Mouse (Mus musculus) testis, adult 2 months (tissue): ENCODE data around the gene Gpc6. TPM values are rescaled to one million over a fixed set of nuclear protein-coding genes. Genes with fewer than 3 reads are reported as not detected.
A peak's percentile ranks its signal among the peaks of the same experiment; 100 is the strongest.

Source experiments
- H3K27ac ChIP-seq: fragments of 200-500 bp; 2 replicates; pipeline ENCODE4 v1.5.1; 2012; ENCODE audit warnings: low read depth, low read length; ENCODE audit not compliant: control insufficient read depth, insufficient read depth
- H3K27me3 ChIP-seq: fragments of 200-500 bp; 2 replicates; pipeline ENCODE4 v1.6.1; 2012; ENCODE audit warnings: mild to moderate bottlenecking, low read length, moderate library complexity; ENCODE audit not compliant: control insufficient read depth, insufficient read depth
- H3K36me3 ChIP-seq: fragments of 200-500 bp; 2 replicates; pipeline ENCODE4 v1.6.1; 2012; ENCODE audit warnings: mild to moderate bottlenecking, low read length; ENCODE audit not compliant: control insufficient read depth, insufficient read depth
- H3K4me1 ChIP-seq: fragments of 200-500 bp; 2 replicates; pipeline ENCODE4 v1.6.1; 2012; ENCODE audit warnings: low read length; ENCODE audit not compliant: control insufficient read depth, insufficient read depth
- H3K4me3 ChIP-seq: fragments of 200-500 bp; 2 replicates; pipeline ENCODE4 v1.5.1; 2012; ENCODE audit warnings: low read depth, mild to moderate bottlenecking, low read length, moderate library complexity, mixed read lengths; ENCODE audit not compliant: control insufficient read depth
- CTCF ChIP-seq: fragments of 200-500 bp; IDR thresholded peaks from 2 replicates; pipeline ENCODE4 v1.5.1; 2012; ENCODE audit warnings: low read depth, mild to moderate bottlenecking, inconsistent platforms, low read length, moderate library complexity; ENCODE audit not compliant: control insufficient read depth, insufficient read depth, insufficient replicate concordance
- POLR2A ChIP-seq: fragments of 200-500 bp; IDR thresholded peaks from 2 replicates; pipeline ENCODE4 v1.6.1; 2012; ENCODE audit warnings: low read depth, mild to moderate bottlenecking, inconsistent platforms, low read length, moderate library complexity; ENCODE audit not compliant: control insufficient read depth
- polyA plus RNA-seq: library from polyadenylated mRNA; depleted of rRNA; stranded (reverse); fragments of >200 nt; gene quantifications from 2 replicates; pipeline ENCODE4 v1.2.3, GENCODE M21; 2012; rRNA removed

Gene Gpc6
- polyA plus RNA-seq, result 0.35 and 0.63 TPM in 2 replicates

GRCm38 (mm10) chr14:116924876-116925601 lies at the start of gene Gpc6:
Gene Gpc6 (plus strand): TSS chr14:116925315.
- no peaks in the 10 kb centered on the region for H3K36me3 ChIP-seq
- no peaks in the 10 kb centered on the region for H3K27me3 ChIP-seq
- H3K4me3 ChIP-seq, result peak within 1 kb of the TSS; percentile 61
- peaks cover 14% of the 10 kb centered on the region for H3K4me1 ChIP-seq
- no peak within 1 kb of the TSS for H3K27ac ChIP-seq
- TF ChIP-seq CTCF (no peak), POLR2A (no peak)

GRCm38 (mm10) chr14:116882480-116883044 lies 42.6 kb upstream of the Gpc6 start:
- no peak for TF ChIP-seq POLR2A
- TF ChIP-seq CTCF, result no peak
- no peaks in the 10 kb centered on the region for H3K36me3 ChIP-seq
- H3K27ac ChIP-seq, result no peak overlapping the region
- peak overlapping the region; percentile 53; the same call in 1 of the 2 replicates for H3K4me3 ChIP-seq
- H3K27me3 ChIP-seq, result no peaks in the 10 kb centered on the region
- no peaks in the 10 kb centered on the region for H3K4me1 ChIP-seq

- Histone ChIP-seq H3K27ac (no peak overlapping the region), H3K4me1 (no peaks in the 10 kb centered on the region), H3K27me3 (no peaks in the 10 kb centered on the region), H3K4me3 (no peak overlapping the region), H3K36me3 (no peaks in the 10 kb centered on the region)
- TF ChIP-seq CTCF, result no peak
- TF ChIP-seq POLR2A, result no peak
Measured at GRCm38 (mm10) chr14:116894316-116894715, 30.8 kb upstream of the Gpc6 start.

GRCm38 (mm10) chr14:116897971-116898370 lies 27.1 kb upstream of the Gpc6 start:
- H3K27me3 ChIP-seq, result no peaks in the 10 kb centered on the region
- TF ChIP-seq POLR2A, result no peak
- TF ChIP-seq CTCF, result no peak
- no peak overlapping the region for H3K27ac ChIP-seq
- no peaks in the 10 kb centered on the region for H3K4me1 ChIP-seq
- H3K4me3 ChIP-seq, result no peak overlapping the region
- H3K36me3 ChIP-seq, result no peaks in the 10 kb centered on the region

GRCm38 (mm10) chr14:116911768-116912167 lies 13.3 kb upstream of the Gpc6 start:
- Histone ChIP-seq H3K4me3 (no peak overlapping the region), H3K36me3 (no peaks in the 10 kb centered on the region), H3K4me1 (no peaks in the 10 kb centered on the region), H3K27ac (no peak overlapping the region), H3K27me3 (no peaks in the 10 kb centered on the region)
- TF ChIP-seq CTCF (no peak), POLR2A (no peak)

GRCm38 (mm10) chr14:116916874-116917273 lies 8.2 kb upstream of the Gpc6 start:
- Histone ChIP-seq H3K27ac (no peak overlapping the region), H3K4me3 (no peak overlapping the region), H3K4me1 (no peaks in the 10 kb centered on the region), H3K36me3 (no peaks in the 10 kb centered on the region), H3K27me3 (no peaks in the 10 kb centered on the region)
- TF ChIP-seq CTCF (no peak), POLR2A (no peak)

GRCm38 (mm10) chr14:116924266-116924665 lies 849 bp upstream of the Gpc6 start:
- no peaks in the 10 kb centered on the region for H3K36me3 ChIP-seq
- H3K27ac ChIP-seq, result no peak overlapping the region

GRCm38 (mm10) chr14:116925691-116926403 lies 732 bp downstream of the Gpc6 start:
- no peaks in the 10 kb centered on the region for H3K27me3 ChIP-seq
- TF ChIP-seq POLR2A (no peak; the same call in 1 of the 2 replicates), CTCF (no peak)
- no peaks in the 10 kb centered on the region for H3K36me3 ChIP-seq
- peak overlapping the region; percentile 61 for H3K4me3 ChIP-seq
- H3K27ac ChIP-seq, result no peak overlapping the region
- peaks cover 14% of the 10 kb centered on the region for H3K4me1 ChIP-seq

More at GRCm38 (mm10) chr14:116924266-116924665, 849 bp upstream of the Gpc6 start:
- TF ChIP-seq POLR2A (no peak), CTCF (no peak)
- Histone ChIP-seq H3K4me1 (peaks cover 14% of the 10 kb centered on the region), H3K27me3 (no peaks in the 10 kb centered on the region), H3K4me3 (no peak overlapping the region)
